Comparison of ENCODE assay signal across 27 mouse cellular contexts in genomic region chr6:128490141-128490540, GRCm38 (mm10). TPM values are rescaled to one million over a fixed set of nuclear protein-coding genes. Genes with fewer than 3 reads are reported as not detected.
"Had no signal": no experiment of that assay in that cellular context is flagged by ENCODE, and none has a peak within 500 bp of the region (broad histone marks: within the 10 kb centered on the region; RNA-seq: fewer than 3 reads in every experiment).

No protein-coding gene starts in this region.

- H3K9ac ChIP-seq: heart, embryonic 13.5 days; heart, embryonic 15.5 days; hindbrain, embryonic 13.5 days; hindbrain, embryonic 15.5 days; kidney, embryonic 15.5 days; limb, embryonic 12.5 days; liver, embryonic 12.5 days; liver, embryonic 14.5 days had no signal

- H3K4me3 ChIP-seq: heart, adult 2 months; heart, embryonic 13.5 days; heart, embryonic 15.5 days; hindbrain, embryonic 13.5 days; hindbrain, embryonic 15.5 days; kidney, embryonic 15.5 days; layer of hippocampus, adult 2 months; left cerebral cortex, adult 2 months; limb, embryonic 10.5 days; limb, embryonic 12.5 days; liver, embryonic 12.5 days had no signal

- H3K9me3 ChIP-seq: heart, embryonic 13.5 days; heart, embryonic 15.5 days; hindbrain, embryonic 13.5 days; hindbrain, embryonic 15.5 days; kidney, embryonic 15.5 days; limb, embryonic 10.5 days; limb, embryonic 12.5 days; liver, embryonic 12.5 days had no signal

- H3K4me1 ChIP-seq: hindbrain, embryonic 13.5 days; hindbrain, embryonic 15.5 days; kidney, embryonic 15.5 days; limb, embryonic 10.5 days; limb, embryonic 12.5 days; liver, embryonic 12.5 days had no signal

- H3K27ac ChIP-seq: heart, adult 2 months; heart, embryonic 13.5 days; heart, embryonic 15.5 days; hindbrain, embryonic 13.5 days; hindbrain, embryonic 15.5 days; hindbrain, postnatal 0 days; kidney, embryonic 15.5 days; kidney, postnatal 0 days; layer of hippocampus, adult 2 months; left cerebral cortex, adult 2 months; limb, embryonic 10.5 days; limb, embryonic 12.5 days; liver, embryonic 12.5 days; liver, embryonic 14.5 days had no signal

- H3K4me2 ChIP-seq: heart, embryonic 11.5 days; heart, embryonic 13.5 days; heart, embryonic 15.5 days; hindbrain, embryonic 13.5 days; hindbrain, embryonic 15.5 days; kidney, embryonic 15.5 days; limb, embryonic 12.5 days; liver, embryonic 12.5 days had no signal

- H3K36me3 ChIP-seq: heart, embryonic 13.5 days; heart, embryonic 15.5 days; hindbrain, embryonic 13.5 days; hindbrain, embryonic 15.5 days; kidney, embryonic 15.5 days; limb, embryonic 10.5 days; limb, embryonic 12.5 days had no signal

- H3K27me3 ChIP-seq: heart, embryonic 13.5 days; heart, embryonic 15.5 days; hindbrain, embryonic 13.5 days; hindbrain, embryonic 15.5 days; kidney, embryonic 15.5 days; limb, embryonic 12.5 days; liver, embryonic 12.5 days had no signal

- DNase-seq: gastrocnemius, postnatal 14 days; gastrocnemius, postnatal 36 days; heart, adult 2 months; heart, postnatal 14 days; heart, postnatal 36 days; kidney, adult 11 months; kidney, adult 2 months; kidney, adult 9 months; kidney, postnatal 14 days; kidney, postnatal 4 days; liver had no signal

- ATAC-seq: hindbrain, postnatal 0 days; liver, embryonic 12.5 days had no signal

RNA-seq across cellular contexts. Expression of gene Pzp, which starts 36.4 kb away (rescaled TPM):
- polyA plus RNA-seq: hindbrain, embryonic 11.5 days; intestine, embryonic 14.5 days; limb, embryonic 12.5 days had no signal
